Mouse (Mus musculus) brain, embryonic 14.5 days (tissue): ENCODE data around the gene 1700020D05Rik.

Experiments
- CTCF ChIP-seq: fragments of 200-500 bp; IDR thresholded peaks from 2 replicates; pipeline ENCODE4 v1.5.1; 2012; ENCODE audit warnings: inconsistent platforms, mild to moderate bottlenecking, moderate library complexity, borderline replicate concordance; ENCODE audit not compliant: insufficient read depth, insufficient read length; ENCODE audit errors: extremely low read depth
- POLR2A ChIP-seq: fragments of 200-500 bp; IDR thresholded peaks from 2 replicates; pipeline ENCODE4 v1.6.1; 2012; ENCODE audit warnings: mild to moderate bottlenecking, inconsistent platforms, borderline replicate concordance; ENCODE audit not compliant: poor library complexity, insufficient read depth, insufficient read length, severe bottlenecking; ENCODE audit errors: extremely low read depth

GRCm38 (mm10) chr19:5503687-5504086 lies at the start of gene 1700020D05Rik:
- TF ChIP-seq POLR2A (no peak), CTCF (no peak)
